Comparison of ENCODE assay signal across 7 mouse cellular contexts in genomic region chr7:7121602-7121980, GRCm38 (mm10). TPM values are rescaled to one million over a fixed set of nuclear protein-coding genes. Genes with fewer than 3 reads are reported as not detected.
DNase-seq lines count a peak whose midpoint lies in the region; ATAC-seq and TF ChIP-seq lines count a peak whose summit lies in the region.

No protein-coding gene starts in this region.

- no peaks in the 10 kb centered on the region for H3K9me3 ChIP-seq in lung, postnatal 0 days (ENCODE audit: low read length)
- no peaks in the 10 kb centered on the region for H3K9me3 ChIP-seq in forebrain, embryonic 13.5 days (replicated peaks)
- H3K9me3 ChIP-seq in limb, embryonic 15.5 days, result no peaks in the 10 kb centered on the region
- H3K9me3 ChIP-seq in stomach, embryonic 16.5 days (replicated peaks; ENCODE audit: control insufficient read depth, low read length), result no peaks in the 10 kb centered on the region

- peak overlapping the region; percentile 70; the same call in 1 of the 2 replicates for H3K4me2 ChIP-seq in lung, postnatal 0 days (replicated peaks; ENCODE audit: low read depth, low read length)
- H3K4me2 ChIP-seq in forebrain, embryonic 13.5 days, result peak overlapping the region; percentile 65
- peak overlapping the region; percentile 57 for H3K4me2 ChIP-seq in limb, embryonic 15.5 days
- peak overlapping the region; percentile 56 for H3K4me2 ChIP-seq in stomach, embryonic 16.5 days (ENCODE audit: low read depth, low read length)

- H3K4me3 ChIP-seq in lung, postnatal 0 days (ENCODE audit: low read depth, low read length), result 0 out of 2 replicates have a peak overlapping the region, but pooled peaks have one; percentile 66
- no peak overlapping the region for H3K4me3 ChIP-seq in lung, adult 2 months (replicated peaks; ENCODE audit: extremely low read depth, low read depth, low read length)
- peak overlapping the region; percentile 59 for H3K4me3 ChIP-seq in forebrain, embryonic 13.5 days
- H3K4me3 ChIP-seq in limb, embryonic 15.5 days, result peak overlapping the region; percentile 64
- peak overlapping the region; percentile 70 for H3K4me3 ChIP-seq in stomach, embryonic 16.5 days (replicated peaks; ENCODE audit: low read length)

- TF ChIP-seq EP300 in lung, postnatal 0 days (IDR thresholded peaks at IDR 0.05), result no peak

- ATAC-seq in lung, postnatal 0 days, result no peak
- no peak for ATAC-seq in forebrain, embryonic 13.5 days
- no peak for ATAC-seq in limb, embryonic 15.5 days (ENCODE audit: insufficient number of reproducible peaks, low FRiP score, low TSS enrichment, low read depth)
- ATAC-seq in stomach, embryonic 16.5 days (ENCODE audit: insufficient read depth, low FRiP score), result no peak

- no peak overlapping the region for H3K27ac ChIP-seq in lung, postnatal 0 days (ENCODE audit: low read length)
- no peak overlapping the region for H3K27ac ChIP-seq in forebrain, embryonic 13.5 days
- H3K27ac ChIP-seq in limb, embryonic 15.5 days, result no peak overlapping the region
- no peak overlapping the region for H3K27ac ChIP-seq in stomach, embryonic 16.5 days (ENCODE audit: low read length)

- H3K36me3 ChIP-seq in lung, postnatal 0 days (ENCODE audit: insufficient read depth, low read length), result no peaks in the 10 kb centered on the region
- H3K36me3 ChIP-seq in forebrain, embryonic 13.5 days (ENCODE audit: poor library complexity, severe bottlenecking), result peaks cover 26% of the 10 kb centered on the region
- peaks cover 26% of the 10 kb centered on the region for H3K36me3 ChIP-seq in limb, embryonic 15.5 days
- 0 out of 2 replicates have a peak, but pooled peaks cover 9% of the 10 kb centered on the region for H3K36me3 ChIP-seq in stomach, embryonic 16.5 days (ENCODE audit: control insufficient read depth, insufficient read depth, low read length)

- TF ChIP-seq POLR2A in lung, adult 2 months (IDR thresholded peaks at IDR 0.05; ENCODE audit: borderline replicate concordance, extremely low read depth, low read depth, low read length), result no peak

- no peaks in the 10 kb centered on the region for H3K27me3 ChIP-seq in lung, postnatal 0 days (replicated peaks; ENCODE audit: insufficient read depth, low read length)
- no peaks in the 10 kb centered on the region for H3K27me3 ChIP-seq in forebrain, embryonic 13.5 days
- H3K27me3 ChIP-seq in limb, embryonic 15.5 days, result no peaks in the 10 kb centered on the region
- H3K27me3 ChIP-seq in stomach, embryonic 16.5 days (ENCODE audit: control insufficient read depth, insufficient read depth, low read length), result no peaks in the 10 kb centered on the region

- DNase-seq in lung, postnatal 0 days (ENCODE audit: low spot score), result no peak
- DNase-seq in lung, adult 2 months, result no peak
- DNase-seq in MN1 (ENCODE audit: low spot score), result no peak
- DNase-seq in layer of hippocampus, adult 18-20 months (ENCODE audit: low spot score in 2 of 2), result no peak

- 49% methylated on average over 6 of the region's 6 CpGs for WGBS in lung, postnatal 0 days
- 51% methylated on average over 6 of the region's 6 CpGs for WGBS in lung, adult 2 months
- WGBS in forebrain, embryonic 13.5 days, result 53% methylated on average over 6 of the region's 6 CpGs
- WGBS in limb, embryonic 15.5 days, result 54% methylated on average over 6 of the region's 6 CpGs
- WGBS in stomach, embryonic 16.5 days, result 55% methylated on average over 6 of the region's 6 CpGs

- 0 out of 2 replicates have a peak, but pooled peaks cover 3% of the 10 kb centered on the region for H3K4me1 ChIP-seq in lung, postnatal 0 days (ENCODE audit: insufficient read depth, low read depth, low read length)
- no peaks in the 10 kb centered on the region for H3K4me1 ChIP-seq in lung, adult 2 months (ENCODE audit: control insufficient read depth, insufficient read depth, low read length)
- peaks cover 10% of the 10 kb centered on the region for H3K4me1 ChIP-seq in forebrain, embryonic 13.5 days
- H3K4me1 ChIP-seq in limb, embryonic 15.5 days, result peaks cover 9% of the 10 kb centered on the region
- H3K4me1 ChIP-seq in stomach, embryonic 16.5 days (ENCODE audit: control insufficient read depth, insufficient read depth, low read length), result 0 out of 2 replicates have a peak, but pooled peaks cover 6% of the 10 kb centered on the region

- no peak for TF ChIP-seq CTCF in lung, postnatal 0 days (IDR thresholded peaks at IDR 0.05)
- no peak for TF ChIP-seq CTCF in lung, adult 2 months (IDR thresholded peaks at IDR 0.05; ENCODE audit: insufficient read depth, low read length)

- H3K9ac ChIP-seq in lung, postnatal 0 days (replicated peaks; ENCODE audit: low read depth), result no peak overlapping the region
- no peak overlapping the region for H3K9ac ChIP-seq in forebrain, embryonic 13.5 days
- no peak overlapping the region for H3K9ac ChIP-seq in limb, embryonic 15.5 days
- H3K9ac ChIP-seq in stomach, embryonic 16.5 days (ENCODE audit: low read length), result peak overlapping the region; percentile 47; the same call in 1 of the 2 replicates

RNA-seq across cellular contexts. Expression of gene Zfp954, which starts 0.3 kb away (rescaled TPM):
- 10.4 and 11.9 TPM in 2 replicates for polyA plus RNA-seq in lung, postnatal 0 days (2015; fragmentation: Nextera tagmentation; extraction: Ambion mirVana)
- 5.3 and 7.4 TPM in 2 replicates for polyA plus RNA-seq in lung, adult 2 months (2012; rRNA removed)
- 21.0 and 22.6 TPM in 2 replicates for polyA plus RNA-seq in forebrain, embryonic 13.5 days (2015; fragmentation: Nextera tagmentation; extraction: Ambion mirVana)
- 13.6 and 14.1 TPM in 2 replicates for polyA plus RNA-seq in limb, embryonic 15.5 days (2015; fragmentation: Nextera tagmentation; extraction: Ambion mirVana)
- polyA plus RNA-seq in stomach, embryonic 16.5 days (2015; fragmentation: Nextera tagmentation; extraction: Ambion mirVana), result 14.7 and 15.8 TPM in 2 replicates
- total RNA-seq in layer of hippocampus, adult 18-20 months (2021), result 10 to 100 TPM; 13.7 to 15.4 TPM

RNA-seq across cellular contexts. Expression of gene Zfp773, which starts 15.0 kb away (rescaled TPM):
- polyA plus RNA-seq in lung, postnatal 0 days (2015; fragmentation: Nextera tagmentation; extraction: Ambion mirVana), result 0.54 and 0.89 TPM in 2 replicates
- 0.19 and 0.37 TPM in 2 replicates for polyA plus RNA-seq in lung, adult 2 months (2012; rRNA removed)
- 14.3 and 14.8 TPM in 2 replicates for polyA plus RNA-seq in forebrain, embryonic 13.5 days (2015; fragmentation: Nextera tagmentation; extraction: Ambion mirVana)
- polyA plus RNA-seq in limb, embryonic 15.5 days (2015; fragmentation: Nextera tagmentation; extraction: Ambion mirVana), result 2.0 and 2.5 TPM in 2 replicates
- 1.8 and 2.1 TPM in 2 replicates for polyA plus RNA-seq in stomach, embryonic 16.5 days (2015; fragmentation: Nextera tagmentation; extraction: Ambion mirVana)
- total RNA-seq in layer of hippocampus, adult 18-20 months (2021), result 1 to 10 TPM; 2.8 to 2.9 TPM

RNA-seq across cellular contexts. Expression of gene Zfp418, which starts 49.5 kb away (rescaled TPM):
- polyA plus RNA-seq in lung, postnatal 0 days (2015; fragmentation: Nextera tagmentation; extraction: Ambion mirVana), result 1.3 and 1.4 TPM in 2 replicates
- polyA plus RNA-seq in lung, adult 2 months (2012; rRNA removed), result 0.66 and 1.1 TPM in 2 replicates
- polyA plus RNA-seq in forebrain, embryonic 13.5 days (2015; fragmentation: Nextera tagmentation; extraction: Ambion mirVana), result 3.6 and 4.0 TPM in 2 replicates
- polyA plus RNA-seq in limb, embryonic 15.5 days (2015; fragmentation: Nextera tagmentation; extraction: Ambion mirVana), result 2.2 and 2.9 TPM in 2 replicates
- polyA plus RNA-seq in stomach, embryonic 16.5 days (2015; fragmentation: Nextera tagmentation; extraction: Ambion mirVana), result 1.8 and 2.3 TPM in 2 replicates
- 1 to 10 TPM; 7.6 to 9.4 TPM for total RNA-seq in layer of hippocampus, adult 18-20 months (2021)
